Mouse (Mus musculus) sigmoid colon, adult 10 weeks (tissue): ENCODE data around the gene C8b. TPM values are rescaled to one million over a fixed set of nuclear protein-coding genes. Genes with fewer than 3 reads are reported as not detected.

Experiments used
- polyA plus RNA-seq: library from polyadenylated mRNA; stranded (reverse); fragments of 350-450 nt; fragmentation: Illumina TruSeq; extraction: RNeasy Lipid Tissue Mini Kit (QIAGEN cat#74804); gene quantifications from one replicate; pipeline ENCODE4 v1.2.3, GENCODE M21; 2014; ENCODE audit warnings: low read depth, low replicate concordance

The C8b gene
- not detected for polyA plus RNA-seq

DNA sequence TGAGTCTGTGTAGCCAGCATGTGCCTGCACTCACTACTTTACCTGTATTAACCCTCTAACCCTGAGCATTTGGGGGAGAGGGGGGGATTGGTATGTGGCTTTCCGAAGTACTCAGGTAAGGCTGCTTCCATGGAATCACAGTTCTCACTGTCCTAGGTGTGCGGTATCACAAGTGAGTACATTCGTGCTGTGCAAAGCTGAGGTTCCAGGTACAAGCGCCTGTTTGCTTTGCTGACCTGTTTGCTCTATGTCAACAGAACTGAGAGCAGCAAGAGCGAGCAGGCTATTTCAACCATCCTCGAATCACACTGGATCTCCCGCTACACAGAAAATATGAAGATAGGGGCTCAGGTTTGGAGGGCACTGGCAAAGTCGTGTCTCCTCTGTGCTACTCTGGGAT lies at the start of gene C8b:
Gene C8b, plus strand, starts transcription at position 253 of the 400 bp plus-strand sequence.

Other genes starting within 250 kb of the C8b start
- not detected for gene Gm17662, start 91.0 kb downstream of the C8b start, polyA plus RNA-seq
- gene C8a, start 110.1 kb downstream of the C8b start, polyA plus RNA-seq: not detected
- gene Fyb2, start 147.1 kb downstream of the C8b start, polyA plus RNA-seq: 3.9 TPM